Mouse (Mus musculus) testis, adult 2 months (tissue): ENCODE measurements around the gene Wbp4. TPM values are rescaled to one million over a fixed set of nuclear protein-coding genes. Genes with fewer than 3 reads are reported as not detected.

Experiments used
- H3K27ac ChIP-seq: fragments of 200-500 bp; 2 replicates; pipeline ENCODE4 v1.5.1; 2012; ENCODE audit warnings: low read depth, low read length; ENCODE audit not compliant: control insufficient read depth, insufficient read depth
- H3K27me3 ChIP-seq: fragments of 200-500 bp; 2 replicates; pipeline ENCODE4 v1.6.1; 2012; ENCODE audit warnings: mild to moderate bottlenecking, low read length, moderate library complexity; ENCODE audit not compliant: control insufficient read depth, insufficient read depth
- H3K36me3 ChIP-seq: fragments of 200-500 bp; 2 replicates; pipeline ENCODE4 v1.6.1; 2012; ENCODE audit warnings: mild to moderate bottlenecking, low read length; ENCODE audit not compliant: control insufficient read depth, insufficient read depth
- H3K4me1 ChIP-seq: fragments of 200-500 bp; 2 replicates; pipeline ENCODE4 v1.6.1; 2012; ENCODE audit warnings: low read length; ENCODE audit not compliant: control insufficient read depth, insufficient read depth
- H3K4me3 ChIP-seq: fragments of 200-500 bp; 2 replicates; pipeline ENCODE4 v1.5.1; 2012; ENCODE audit warnings: low read depth, mild to moderate bottlenecking, low read length, moderate library complexity, mixed read lengths; ENCODE audit not compliant: control insufficient read depth
- CTCF ChIP-seq: fragments of 200-500 bp; IDR thresholded peaks from 2 replicates; pipeline ENCODE4 v1.5.1; 2012; ENCODE audit warnings: low read depth, mild to moderate bottlenecking, inconsistent platforms, low read length, moderate library complexity; ENCODE audit not compliant: control insufficient read depth, insufficient read depth, insufficient replicate concordance
- POLR2A ChIP-seq: fragments of 200-500 bp; IDR thresholded peaks from 2 replicates; pipeline ENCODE4 v1.6.1; 2012; ENCODE audit warnings: low read depth, mild to moderate bottlenecking, inconsistent platforms, low read length, moderate library complexity; ENCODE audit not compliant: control insufficient read depth
- polyA plus RNA-seq: library from polyadenylated mRNA; depleted of rRNA; stranded (reverse); fragments of >200 nt; gene quantifications from 2 replicates; pipeline ENCODE4 v1.2.3, GENCODE M21; 2012

Gene Wbp4
- polyA plus RNA-seq, 1 experiment: 11.2 TPM

- Histone ChIP-seq H3K4me3 (no peak overlapping the region), H3K36me3 (no peaks in the 10 kb centered on the region), H3K27me3 (no peaks in the 10 kb centered on the region), H3K4me1 (no peaks in the 10 kb centered on the region), H3K27ac (no peak overlapping the region)
- TF ChIP-seq CTCF (no peak), POLR2A (no peak)
These were observed 23.1 kb upstream of the Wbp4 start for GRCm38 (mm10) chr14:79504246-79505006.

- no peak overlapping the region for H3K27ac ChIP-seq
- H3K27me3 ChIP-seq: no peaks in the 10 kb centered on the region
- no peak overlapping the region for H3K4me3 ChIP-seq
- TF ChIP-seq CTCF (no peak), POLR2A (no peak)
- H3K4me1 ChIP-seq: no peaks in the 10 kb centered on the region
- H3K36me3 ChIP-seq: no peaks in the 10 kb centered on the region
These were observed 22.2 kb upstream of the Wbp4 start for GRCm38 (mm10) chr14:79503371-79504075.

GRCm38 (mm10) chr14:79500756-79501155 is 19.4 kb upstream of the Wbp4 start:
- Histone ChIP-seq H3K4me1 (no peaks in the 10 kb centered on the region), H3K36me3 (no peaks in the 10 kb centered on the region), H3K27ac (no peak overlapping the region), H3K4me3 (no peak overlapping the region), H3K27me3 (no peaks in the 10 kb centered on the region)
- TF ChIP-seq POLR2A (no peak), CTCF (no peak)

- Histone ChIP-seq H3K4me1 (no peaks in the 10 kb centered on the region), H3K27me3 (no peaks in the 10 kb centered on the region), H3K4me3 (no peak overlapping the region), H3K27ac (no peak overlapping the region), H3K36me3 (no peaks in the 10 kb centered on the region)
- TF ChIP-seq POLR2A: no peak
- TF ChIP-seq CTCF: no peak
These were observed 18.0 kb upstream of the Wbp4 start for GRCm38 (mm10) chr14:79499326-79499725.

- no peaks in the 10 kb centered on the region for H3K4me1 ChIP-seq
- no peak overlapping the region; the same call in 1 of the 2 replicates for H3K4me3 ChIP-seq
- TF ChIP-seq CTCF (no peak), POLR2A (no peak)
- no peaks in the 10 kb centered on the region for H3K27me3 ChIP-seq
- no peak overlapping the region for H3K27ac ChIP-seq
- H3K36me3 ChIP-seq: no peaks in the 10 kb centered on the region
These were observed 13.0 kb upstream of the Wbp4 start for GRCm38 (mm10) chr14:79494349-79494748.

GRCm38 (mm10) chr14:79490246-79490645 is 8.9 kb upstream of the Wbp4 start:
- Histone ChIP-seq H3K4me3 (no peak overlapping the region), H3K4me1 (peaks cover 11% of the 10 kb centered on the region), H3K27ac (no peak overlapping the region), H3K36me3 (no peaks in the 10 kb centered on the region), H3K27me3 (no peaks in the 10 kb centered on the region)
- TF ChIP-seq POLR2A (no peak), CTCF (no peak)

GRCm38 (mm10) chr14:79489150-79489549 is 7.8 kb upstream of the Wbp4 start:
- Histone ChIP-seq H3K27me3 (no peaks in the 10 kb centered on the region), H3K4me1 (peaks cover 11% of the 10 kb centered on the region), H3K27ac (no peak overlapping the region), H3K4me3 (no peak overlapping the region), H3K36me3 (no peaks in the 10 kb centered on the region)
- TF ChIP-seq CTCF: no peak
- no peak for TF ChIP-seq POLR2A
